Mouse (Mus musculus): ENCODE data around the gene Kcnip1. TPM values are rescaled to one million over a fixed set of nuclear protein-coding genes. Genes with fewer than 3 reads are reported as not detected.
A peak's percentile ranks its signal among the peaks of the same experiment; 100 is the strongest.

The Kcnip1 gene
- polyA plus RNA-seq, 1 experiment from 2014 or later = 92.9 TPM

DNA sequence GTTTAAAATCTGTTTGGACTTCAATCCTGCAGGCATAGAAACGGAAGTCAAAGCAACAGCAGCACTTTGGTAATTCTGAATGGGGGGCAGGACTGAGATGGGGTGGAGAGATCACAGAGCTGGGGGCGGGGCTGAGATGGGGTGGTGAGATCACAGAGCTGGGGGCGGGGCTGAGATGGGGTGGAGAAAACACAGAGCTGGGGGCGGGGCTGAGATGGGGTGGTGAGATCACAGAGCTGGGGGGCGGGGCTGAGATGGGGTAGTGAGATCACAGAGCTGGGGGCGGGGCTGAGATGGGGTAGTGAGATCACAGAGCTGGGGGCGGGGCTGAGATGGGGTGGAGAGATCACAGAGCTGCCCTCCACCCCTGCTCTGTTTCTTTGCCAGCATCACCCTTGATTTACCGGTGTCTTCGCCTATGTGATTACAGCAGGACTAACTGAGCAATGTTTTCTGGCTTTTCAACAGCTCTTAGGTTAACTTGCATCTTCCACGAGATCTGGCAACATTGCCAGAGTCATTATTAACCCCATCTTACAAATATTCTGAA, 61.0 kb downstream of the Kcnip1 start:
- H3K36me3 ChIP-seq (replicated peaks) = no peaks in the 10 kb centered on the region
- WGBS = 12% methylated on average over 8 of the region's 10 CpGs
- H3K27ac ChIP-seq = no peak overlapping the region
- no peak overlapping the region for H3K4me2 ChIP-seq
- no peak overlapping the region for H3K9ac ChIP-seq
- ATAC-seq (replicated peaks) = no peak
- no peak overlapping the region for H3K4me3 ChIP-seq
- no peaks in the 10 kb centered on the region for H3K27me3 ChIP-seq (replicated peaks)
- peaks cover 4% of the 10 kb centered on the region; the same call in 1 of the 2 replicates for H3K4me1 ChIP-seq
- no peaks in the 10 kb centered on the region for H3K9me3 ChIP-seq

DNA sequence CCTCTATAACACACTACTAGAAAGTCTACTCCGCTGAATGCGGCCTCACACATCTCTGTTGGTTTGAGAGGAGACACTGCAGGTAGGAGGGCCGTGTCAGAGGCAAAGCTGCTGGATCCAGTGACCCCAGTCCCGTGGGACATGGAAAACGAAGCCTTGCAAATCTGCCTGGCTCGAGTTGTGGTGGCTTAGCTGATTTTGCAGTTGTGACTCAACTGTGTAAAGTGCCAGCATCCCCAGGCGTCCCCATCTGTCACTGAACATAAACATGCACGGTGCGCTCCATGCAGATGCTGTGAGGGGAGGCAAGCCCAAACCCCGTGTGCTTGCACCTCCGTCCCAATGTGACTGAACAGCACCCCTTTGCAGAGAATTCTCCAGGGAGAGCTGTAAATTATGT, 63.5 kb downstream of the Kcnip1 start:
- H3K4me1 ChIP-seq = peaks cover 15% of the 10 kb centered on the region
- no peaks in the 10 kb centered on the region for H3K27me3 ChIP-seq (replicated peaks)
- no peak overlapping the region for H3K4me2 ChIP-seq
- H3K4me3 ChIP-seq = no peak overlapping the region
- no peak overlapping the region for H3K9ac ChIP-seq
- ATAC-seq (replicated peaks) = no peak
- no peaks in the 10 kb centered on the region for H3K9me3 ChIP-seq
- H3K36me3 ChIP-seq (replicated peaks) = no peaks in the 10 kb centered on the region
- H3K27ac ChIP-seq = no peak overlapping the region
- 60% methylated on average over 11 of the region's 11 CpGs for WGBS

DNA sequence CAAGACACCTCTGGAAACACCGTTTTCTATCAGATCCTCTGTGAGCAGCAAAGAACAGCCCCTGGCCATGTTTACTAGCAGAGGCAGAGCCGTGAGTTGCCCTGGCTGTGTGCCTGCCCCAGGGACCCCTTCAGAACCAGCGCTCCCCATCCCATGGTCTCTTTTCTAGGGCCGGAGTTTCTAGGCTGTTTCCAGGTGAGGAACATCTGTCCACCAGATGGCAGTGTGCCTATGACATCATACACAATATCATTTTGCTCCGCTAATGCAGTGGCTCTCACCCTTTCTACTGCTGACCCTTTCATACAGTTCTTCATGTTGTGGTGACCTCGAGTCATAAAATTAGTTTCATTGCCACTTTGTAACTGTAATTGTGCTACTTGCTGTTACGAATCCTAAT, 64.3 kb downstream of the Kcnip1 start:
- Histone ChIP-seq H3K4me2 (no peak overlapping the region), H3K9ac (no peak overlapping the region), H3K4me1 (peaks cover 15% of the 10 kb centered on the region), H3K4me3 (no peak overlapping the region), H3K36me3 (replicated peaks) (no peaks in the 10 kb centered on the region), H3K27ac (no peak overlapping the region), H3K9me3 (no peaks in the 10 kb centered on the region), H3K27me3 (replicated peaks) (no peaks in the 10 kb centered on the region)
- 45% methylated on average over 7 of the region's 7 CpGs for whole genome bisulfite sequencing
- ATAC-seq (replicated peaks) = peak; percentile 52

DNA sequence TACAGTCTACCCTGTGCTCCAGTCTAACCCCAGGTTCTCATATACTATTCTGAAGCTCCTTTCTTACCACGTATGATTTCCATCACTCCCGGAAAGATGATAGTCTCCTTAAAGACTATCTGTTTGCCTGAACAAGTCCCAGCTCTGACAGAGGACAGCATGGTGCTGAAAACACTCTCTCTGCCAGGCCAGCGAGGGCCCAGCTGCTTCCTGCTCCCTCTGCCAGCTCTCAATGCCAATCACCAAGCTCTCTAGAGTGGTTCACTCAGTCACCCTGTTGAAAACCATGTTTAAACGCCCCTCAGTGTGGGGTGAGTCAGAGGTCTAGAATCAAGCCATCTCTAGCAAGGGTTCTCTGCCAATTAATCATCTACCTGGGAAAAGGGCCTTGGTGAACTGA, 65.1 kb downstream of the Kcnip1 start:
- 75% methylated on average over 4 of the region's 4 CpGs for WGBS
- no peaks in the 10 kb centered on the region for H3K27me3 ChIP-seq (replicated peaks)
- ATAC-seq (replicated peaks) = no peak

DNA sequence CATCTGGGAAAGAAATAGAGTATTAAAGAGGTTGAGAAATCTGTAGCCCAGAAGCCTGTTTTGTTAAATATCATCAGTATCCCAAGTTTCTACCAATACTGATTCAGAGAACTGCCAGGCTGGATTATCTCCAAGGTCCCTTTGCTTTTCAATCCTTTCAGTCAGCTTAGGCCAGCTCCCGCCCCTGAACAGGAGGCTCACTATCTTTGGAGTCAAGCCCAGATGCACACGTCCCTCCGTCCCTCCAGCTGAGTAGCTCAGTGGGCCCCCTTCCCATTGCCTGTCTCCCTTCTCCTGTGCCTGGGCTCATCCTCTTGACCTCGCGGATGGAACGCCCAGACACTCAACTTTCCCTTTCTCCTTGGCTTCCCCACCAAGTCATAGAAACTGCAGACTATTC, 65.6 kb downstream of the Kcnip1 start:
- peaks cover 15% of the 10 kb centered on the region for H3K4me1 ChIP-seq
- no peak overlapping the region for H3K4me3 ChIP-seq
- no peaks in the 10 kb centered on the region for H3K9me3 ChIP-seq
- no peaks in the 10 kb centered on the region for H3K36me3 ChIP-seq (replicated peaks)
- ATAC-seq (replicated peaks) = no peak
- no peak overlapping the region for H3K9ac ChIP-seq
- H3K4me2 ChIP-seq = no peak overlapping the region
- no peaks in the 10 kb centered on the region for H3K27me3 ChIP-seq (replicated peaks)
- H3K27ac ChIP-seq = no peak overlapping the region
- WGBS = 45% methylated on average over 6 of the region's 6 CpGs

More for the DNA sequence above, 65.1 kb downstream of the Kcnip1 start:
- no peaks in the 10 kb centered on the region for H3K36me3 ChIP-seq (replicated peaks)
- no peak overlapping the region for H3K9ac ChIP-seq
- no peaks in the 10 kb centered on the region for H3K9me3 ChIP-seq
- no peak overlapping the region for H3K4me3 ChIP-seq
- no peak overlapping the region for H3K4me2 ChIP-seq
- peaks cover 15% of the 10 kb centered on the region for H3K4me1 ChIP-seq
- H3K27ac ChIP-seq = no peak overlapping the region

DNA sequence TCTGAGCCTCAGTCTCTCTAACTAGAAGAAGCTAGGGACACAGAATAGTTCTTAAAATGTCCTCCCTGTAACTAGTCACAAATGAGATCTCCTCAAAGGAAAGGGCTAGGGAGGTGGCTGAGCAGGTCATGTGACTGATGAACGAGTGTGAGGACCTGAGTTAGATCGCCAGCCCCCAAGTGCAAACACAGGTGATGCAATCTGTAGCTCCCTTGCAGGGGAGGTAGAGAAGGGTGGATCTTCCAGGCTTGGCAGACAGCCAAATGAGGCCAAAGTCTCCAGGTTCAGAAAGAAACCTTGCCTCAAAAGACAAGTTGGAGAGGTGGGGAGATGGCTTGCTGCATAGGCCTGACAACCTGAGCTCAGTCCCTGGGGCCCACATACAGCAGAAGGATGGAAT, 66.4 kb downstream of the Kcnip1 start:
- no peak overlapping the region for H3K27ac ChIP-seq
- WGBS = 70% methylated on average over 2 of the region's 2 CpGs
- peaks cover 15% of the 10 kb centered on the region for H3K4me1 ChIP-seq
- H3K4me3 ChIP-seq = no peak overlapping the region
- H3K36me3 ChIP-seq (replicated peaks) = no peaks in the 10 kb centered on the region
- H3K9ac ChIP-seq = no peak overlapping the region
- no peaks in the 10 kb centered on the region for H3K27me3 ChIP-seq (replicated peaks)
- no peak overlapping the region for H3K4me2 ChIP-seq
- no peaks in the 10 kb centered on the region for H3K9me3 ChIP-seq
- no peak for ATAC-seq (replicated peaks)

DNA sequence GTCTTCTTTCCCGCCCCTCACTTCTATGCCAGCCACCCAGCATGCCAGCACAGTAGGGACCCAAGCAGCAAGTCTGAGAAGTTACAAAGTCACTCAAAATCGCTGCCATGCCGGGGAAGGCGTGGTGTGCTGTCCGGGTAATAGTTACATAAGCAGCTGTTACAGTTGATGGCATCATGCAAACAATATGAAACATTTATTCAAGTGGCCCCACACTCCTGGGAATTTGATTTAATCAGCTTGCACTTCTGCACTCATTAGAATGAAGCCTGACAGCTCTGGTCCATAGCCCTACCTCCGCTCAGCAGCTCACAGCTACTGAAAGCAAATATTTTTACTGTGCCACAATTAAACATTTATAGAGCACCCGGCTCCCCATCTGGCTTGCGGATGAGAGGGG, 67.2 kb downstream of the Kcnip1 start:
- 58% methylated on average over 8 of the region's 8 CpGs for WGBS
- Histone ChIP-seq H3K4me2 (no peak overlapping the region), H3K36me3 (replicated peaks) (no peaks in the 10 kb centered on the region), H3K4me1 (peaks cover 15% of the 10 kb centered on the region), H3K27me3 (replicated peaks) (no peaks in the 10 kb centered on the region), H3K9me3 (no peaks in the 10 kb centered on the region), H3K27ac (no peak overlapping the region), H3K4me3 (no peak overlapping the region), H3K9ac (no peak overlapping the region)
- ATAC-seq (replicated peaks) = peak; percentile 55; the same call in 1 of the 2 replicates

DNA sequence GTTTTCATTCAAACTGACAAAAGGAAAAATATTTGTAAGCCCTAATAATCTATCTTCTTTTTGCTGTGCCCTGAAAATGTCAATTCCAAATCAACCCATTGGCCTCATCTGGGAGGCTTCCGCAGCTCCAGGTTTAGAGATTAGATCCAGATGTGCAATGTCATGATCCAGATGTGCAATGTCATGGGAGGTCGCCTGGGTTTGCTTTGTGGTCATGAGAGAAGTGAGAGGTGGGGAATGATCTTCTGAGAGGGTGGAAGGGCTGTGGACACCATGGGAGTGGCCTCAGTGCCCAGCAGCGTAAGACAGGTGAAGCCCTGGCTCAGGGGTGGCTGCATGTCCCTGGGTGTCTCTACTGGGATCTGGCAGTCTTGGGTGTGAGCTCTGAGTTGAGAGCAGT, 69.9 kb downstream of the Kcnip1 start:
- WGBS = 74% methylated on average over 3 of the region's 3 CpGs
- no peak overlapping the region for H3K27ac ChIP-seq
- no peak overlapping the region for H3K4me3 ChIP-seq
- no peak for ATAC-seq (replicated peaks)
- H3K9me3 ChIP-seq = no peaks in the 10 kb centered on the region
- H3K4me1 ChIP-seq = peaks cover 11% of the 10 kb centered on the region
- H3K36me3 ChIP-seq (replicated peaks) = no peaks in the 10 kb centered on the region
- no peak overlapping the region for H3K9ac ChIP-seq
- no peak overlapping the region for H3K4me2 ChIP-seq
- H3K27me3 ChIP-seq (replicated peaks) = 0 out of 2 replicates have a peak, but pooled peaks cover 3% of the 10 kb centered on the region

DNA sequence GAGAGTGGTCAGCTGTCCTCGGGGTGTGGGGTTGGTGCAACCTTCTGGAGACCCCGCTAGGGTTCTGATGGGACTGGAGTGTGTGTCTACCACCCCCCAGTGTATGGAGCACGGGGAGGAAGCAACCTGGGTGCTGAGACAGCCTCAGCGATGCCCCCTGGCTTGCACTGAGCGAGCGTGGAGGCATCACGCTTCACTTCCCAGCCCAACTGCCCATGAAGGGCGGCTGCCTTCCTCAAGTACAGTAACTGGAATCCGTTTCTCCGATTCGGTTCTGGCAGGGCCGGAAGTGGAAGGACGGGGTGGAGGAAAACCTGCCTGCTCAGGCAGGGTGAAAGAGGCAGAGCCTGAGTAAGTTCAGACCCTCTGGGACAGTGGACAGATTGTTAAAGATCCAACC, 71.5 kb downstream of the Kcnip1 start:
- no peak for ATAC-seq (replicated peaks)
- Histone ChIP-seq H3K27me3 (replicated peaks) (0 out of 2 replicates have a peak, but pooled peaks cover 3% of the 10 kb centered on the region), H3K4me3 (no peak overlapping the region), H3K27ac (no peak overlapping the region), H3K9ac (no peak overlapping the region), H3K4me1 (peaks cover 12% of the 10 kb centered on the region), H3K4me2 (no peak overlapping the region), H3K36me3 (replicated peaks) (no peaks in the 10 kb centered on the region), H3K9me3 (no peaks in the 10 kb centered on the region)
- WGBS = 74% methylated on average over 13 of the region's 13 CpGs

DNA sequence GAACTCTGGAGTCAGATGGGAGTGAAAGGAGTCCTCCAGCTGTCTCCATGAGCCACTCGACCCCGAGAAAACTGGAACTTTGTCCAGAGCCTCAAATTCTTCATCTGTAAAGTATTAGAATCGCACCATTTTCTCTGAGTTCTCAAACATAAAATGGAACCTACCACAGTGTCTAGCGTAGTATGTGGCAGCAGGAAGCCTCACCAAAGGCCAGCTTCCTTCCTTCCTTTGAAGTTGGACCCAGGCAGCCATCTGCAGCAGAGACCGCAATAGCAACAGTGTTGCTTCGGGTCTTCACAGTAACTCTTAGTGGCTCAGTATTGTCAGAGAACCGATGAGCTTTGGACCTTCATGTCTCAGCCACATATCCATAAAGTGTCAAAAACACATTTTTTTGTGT, 73.1 kb downstream of the Kcnip1 start:
- ATAC-seq (replicated peaks) = no peak
- Histone ChIP-seq H3K9ac (no peak overlapping the region), H3K9me3 (no peaks in the 10 kb centered on the region), H3K27ac (no peak overlapping the region), H3K4me2 (no peak overlapping the region), H3K36me3 (replicated peaks) (no peaks in the 10 kb centered on the region), H3K4me1 (peaks cover 3% of the 10 kb centered on the region; the same call in 1 of the 2 replicates), H3K4me3 (no peak overlapping the region), H3K27me3 (replicated peaks) (0 out of 2 replicates have a peak, but pooled peaks cover 3% of the 10 kb centered on the region)
- 88% methylated on average over 7 of the region's 7 CpGs for WGBS

DNA sequence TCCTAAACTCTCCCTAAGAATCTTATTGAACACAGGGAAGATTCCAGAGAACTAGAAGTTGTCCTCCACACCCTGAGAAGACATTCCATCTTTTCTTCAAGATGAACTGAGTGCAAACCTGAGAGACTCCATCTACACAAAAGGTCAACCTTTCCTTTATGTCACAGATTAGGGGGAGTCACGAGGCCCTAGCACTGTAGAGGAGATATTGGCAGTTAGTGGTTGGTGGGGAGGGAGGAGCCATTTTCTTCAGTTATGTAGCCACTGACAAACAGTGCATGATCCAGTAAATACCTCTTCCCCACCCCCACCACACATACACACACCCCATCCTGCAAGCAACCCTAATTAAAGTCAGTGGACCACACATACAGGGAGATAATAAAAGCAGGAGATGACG, 74.5 kb downstream of the Kcnip1 start:
- ATAC-seq (replicated peaks) = no peak
- Histone ChIP-seq H3K4me3 (no peak overlapping the region), H3K27me3 (replicated peaks) (0 out of 2 replicates have a peak, but pooled peaks cover 3% of the 10 kb centered on the region), H3K9me3 (no peaks in the 10 kb centered on the region), H3K4me2 (no peak overlapping the region), H3K4me1 (peaks cover 3% of the 10 kb centered on the region; the same call in 1 of the 2 replicates), H3K36me3 (replicated peaks) (no peaks in the 10 kb centered on the region), H3K9ac (no peak overlapping the region), H3K27ac (no peak overlapping the region)
- WGBS = 18% methylated on average over 2 of the region's 2 CpGs

DNA sequence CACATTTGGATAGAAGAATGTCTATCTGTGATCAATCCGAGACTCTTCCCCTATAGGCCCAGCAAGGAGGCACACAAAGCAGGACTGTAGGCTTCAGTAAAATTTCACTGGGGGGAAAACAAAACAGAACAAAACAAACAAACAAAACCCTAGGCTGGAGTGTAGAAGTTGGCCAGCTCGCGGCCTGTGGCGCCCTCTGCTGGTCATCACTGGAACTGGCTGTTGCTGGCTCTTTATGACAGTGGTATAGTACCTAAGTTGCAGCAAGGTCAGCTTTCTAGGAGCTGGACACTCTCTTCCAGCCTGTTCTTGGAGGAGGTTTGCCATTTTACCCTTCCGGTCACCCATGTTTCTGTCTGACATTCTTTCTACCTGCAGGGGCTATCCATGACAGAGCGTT, 75.4 kb downstream of the Kcnip1 start:
- Histone ChIP-seq H3K9me3 (no peaks in the 10 kb centered on the region), H3K9ac (no peak overlapping the region), H3K4me2 (no peak overlapping the region), H3K4me3 (no peak overlapping the region), H3K4me1 (peaks cover 3% of the 10 kb centered on the region; the same call in 1 of the 2 replicates), H3K36me3 (replicated peaks) (no peaks in the 10 kb centered on the region), H3K27me3 (replicated peaks) (0 out of 2 replicates have a peak, but pooled peaks cover 3% of the 10 kb centered on the region), H3K27ac (no peak overlapping the region)
- peak; percentile 80 for ATAC-seq (replicated peaks)
- WGBS = 23% methylated on average over 6 of the region's 6 CpGs

DNA sequence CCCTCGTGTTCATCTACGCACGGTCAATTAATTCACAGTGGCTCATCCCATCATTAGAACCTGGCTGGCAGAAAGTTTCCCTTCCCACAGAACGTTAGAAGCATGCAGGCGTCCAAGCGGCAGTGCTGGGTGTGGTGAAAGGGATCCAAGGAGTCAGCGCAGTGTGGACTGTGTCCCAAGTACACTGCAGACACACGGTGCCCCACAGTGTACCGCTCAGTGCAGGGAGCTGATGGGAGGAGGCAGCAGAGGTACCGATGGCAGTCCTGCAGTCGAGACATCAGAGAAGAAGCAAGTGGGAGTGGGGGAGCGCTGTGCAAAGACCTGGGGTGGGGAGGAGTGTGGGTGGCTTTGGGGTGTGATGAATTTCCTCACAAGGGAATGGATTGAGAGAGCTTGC, 78.7 kb downstream of the Kcnip1 start:
- Histone ChIP-seq H3K27me3 (replicated peaks) (0 out of 2 replicates have a peak, but pooled peaks cover 3% of the 10 kb centered on the region), H3K9me3 (no peaks in the 10 kb centered on the region), H3K4me1 (peaks cover 15% of the 10 kb centered on the region), H3K27ac (no peak overlapping the region), H3K4me2 (no peak overlapping the region), H3K4me3 (no peak overlapping the region), H3K9ac (no peak overlapping the region), H3K36me3 (replicated peaks) (no peaks in the 10 kb centered on the region)
- WGBS = 70% methylated on average over 12 of the region's 12 CpGs
- no peak for ATAC-seq (replicated peaks)
